Mouse (Mus musculus): ENCODE results near the gene 1700029I15Rik.
A peak's percentile ranks its signal among the peaks of the same experiment; 100 is the strongest.

The 1700029I15Rik gene

DNA sequence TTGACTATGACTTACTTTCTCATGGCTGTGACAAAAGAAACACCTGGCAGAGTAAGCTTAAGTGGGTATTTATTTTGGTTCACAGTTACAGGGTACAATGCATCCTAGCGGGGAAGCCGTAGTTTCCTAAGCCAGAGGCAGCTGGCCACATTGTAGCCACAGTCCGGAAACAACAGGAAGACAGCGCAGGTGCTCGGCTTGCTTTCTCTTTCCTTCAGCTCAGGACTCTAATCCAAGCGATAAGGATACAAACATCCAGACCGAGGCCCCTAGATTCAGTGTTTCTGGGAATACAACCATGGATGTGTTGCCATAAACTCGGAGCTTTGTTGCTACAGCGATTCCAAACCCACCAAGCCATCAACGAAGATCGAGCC lies 8.9 kb upstream of the 1700029I15Rik start:
- no peak for DNase-seq (ENCODE audit: low spot score)

DNA sequence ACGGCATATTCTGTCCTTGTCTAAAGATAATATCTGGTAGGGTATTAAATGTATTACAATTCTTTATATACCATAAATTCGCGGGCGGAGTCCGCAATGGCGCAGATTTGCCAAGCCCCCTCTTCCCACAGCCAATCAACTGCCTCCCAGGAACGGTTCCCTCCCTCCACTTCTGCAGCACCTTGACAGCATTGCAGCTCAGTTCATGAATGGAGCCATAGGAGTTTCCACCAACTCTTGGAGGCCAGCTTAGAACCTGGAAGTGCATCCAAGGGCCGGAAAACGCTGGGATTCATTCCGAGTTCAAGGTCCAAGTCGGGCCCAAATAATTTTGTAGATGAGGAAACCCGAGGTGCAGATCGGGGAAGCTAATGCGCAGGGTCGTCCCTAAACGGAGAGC lies 7.8 kb upstream of the 1700029I15Rik start, which contains the start of the genes Pex16 and Large2:
Gene Pex16 (plus strand): TSS at position 163 of the 400 bp plus-strand sequence.
Gene Large2 (minus strand): TSS at position 356 of the 400 bp plus-strand sequence.
- DNase-seq (ENCODE audit: low spot score), result peak; percentile 51

DNA sequence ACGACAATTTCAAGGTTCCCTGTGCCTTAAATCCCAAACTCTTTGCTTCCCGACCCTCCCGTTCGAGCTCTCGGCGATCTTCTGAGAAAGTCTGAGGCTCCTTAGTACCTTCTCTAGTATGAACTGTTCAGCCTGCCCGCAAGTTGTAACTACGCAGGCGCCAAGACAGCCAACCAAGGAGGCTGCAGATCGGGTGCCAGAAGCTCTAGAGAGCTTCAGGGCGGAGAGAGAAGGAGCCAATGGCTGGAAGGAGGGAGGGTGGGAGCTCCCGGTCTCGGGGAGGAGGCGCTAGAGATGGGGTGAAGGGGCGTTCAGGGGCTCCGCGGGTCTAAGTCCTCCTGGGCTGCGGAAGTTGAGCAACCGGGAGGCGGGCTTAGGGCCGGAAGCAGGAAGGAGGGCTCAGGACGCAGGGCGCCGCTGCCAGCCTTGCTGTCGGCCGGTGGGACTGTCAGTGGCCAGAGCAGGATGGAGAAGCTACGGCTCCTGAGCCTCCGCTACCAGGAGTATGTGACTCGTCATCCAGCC lies 7.2 kb upstream of the 1700029I15Rik start:
- peak; percentile 99 for DNase-seq (ENCODE audit: low spot score)

DNA sequence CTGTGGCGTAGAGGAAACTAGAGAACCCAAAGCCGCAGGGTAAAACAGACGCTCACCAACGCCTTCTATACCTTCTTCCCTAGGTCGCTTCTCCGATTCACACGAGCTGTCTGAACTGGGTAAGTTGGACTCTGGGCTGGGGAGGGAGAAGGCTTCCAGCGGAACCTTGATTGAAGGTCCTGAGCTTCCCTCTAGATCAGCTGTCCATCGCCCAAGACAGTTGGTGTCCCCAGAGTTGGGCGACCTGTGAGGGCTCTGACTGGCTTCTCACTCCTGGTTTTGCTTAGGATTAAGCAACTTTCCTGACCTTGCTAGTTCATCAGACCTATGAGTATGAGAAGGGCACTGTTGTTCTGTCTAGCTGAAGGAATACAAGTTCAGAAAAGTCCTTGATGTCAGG lies 6.5 kb upstream of the 1700029I15Rik start:
- DNase-seq (ENCODE audit: low spot score), result no peak

DNA sequence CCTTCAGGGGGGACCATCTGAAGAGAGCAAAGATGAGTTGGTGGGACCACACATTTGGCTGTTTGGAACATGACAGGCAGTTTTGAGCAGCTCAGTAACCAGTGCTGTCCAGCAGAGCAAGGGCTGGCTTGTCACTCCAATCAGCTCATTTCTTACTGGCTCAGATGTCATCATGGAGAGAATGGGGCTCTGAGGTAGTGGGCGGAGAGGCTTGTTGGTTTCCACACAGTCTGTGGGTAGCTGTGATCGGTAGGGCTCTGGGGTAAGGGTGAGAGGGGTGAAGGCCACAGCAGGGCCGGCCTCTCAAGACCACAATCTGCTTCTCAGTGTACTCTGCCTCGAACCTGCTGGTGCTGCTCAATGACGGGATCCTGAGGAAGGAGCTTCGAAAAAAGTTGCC lies 6.0 kb upstream of the 1700029I15Rik start:
- DNase-seq (ENCODE audit: low spot score), result no peak

DNA sequence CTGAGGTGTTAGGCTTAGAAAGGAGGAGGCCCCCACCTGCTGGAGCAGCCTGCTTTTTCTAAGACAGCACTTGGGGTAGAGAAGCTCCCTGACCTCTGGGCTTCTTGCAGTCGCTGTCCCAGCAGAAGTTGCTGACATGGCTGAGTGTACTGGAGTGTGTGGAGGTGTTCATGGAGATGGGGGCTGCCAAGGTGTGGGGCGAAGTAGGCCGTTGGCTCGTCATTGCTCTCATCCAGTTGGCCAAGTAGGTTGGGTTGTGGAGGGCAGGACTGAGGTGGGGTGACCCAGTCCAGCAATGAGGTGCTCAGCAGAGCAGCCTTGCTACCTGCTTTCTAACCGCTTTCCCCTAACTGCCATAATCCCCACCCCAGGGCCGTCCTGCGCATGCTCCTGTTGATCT lies 5.0 kb upstream of the 1700029I15Rik start:
- DNase-seq (ENCODE audit: low spot score), result no peak

DNA sequence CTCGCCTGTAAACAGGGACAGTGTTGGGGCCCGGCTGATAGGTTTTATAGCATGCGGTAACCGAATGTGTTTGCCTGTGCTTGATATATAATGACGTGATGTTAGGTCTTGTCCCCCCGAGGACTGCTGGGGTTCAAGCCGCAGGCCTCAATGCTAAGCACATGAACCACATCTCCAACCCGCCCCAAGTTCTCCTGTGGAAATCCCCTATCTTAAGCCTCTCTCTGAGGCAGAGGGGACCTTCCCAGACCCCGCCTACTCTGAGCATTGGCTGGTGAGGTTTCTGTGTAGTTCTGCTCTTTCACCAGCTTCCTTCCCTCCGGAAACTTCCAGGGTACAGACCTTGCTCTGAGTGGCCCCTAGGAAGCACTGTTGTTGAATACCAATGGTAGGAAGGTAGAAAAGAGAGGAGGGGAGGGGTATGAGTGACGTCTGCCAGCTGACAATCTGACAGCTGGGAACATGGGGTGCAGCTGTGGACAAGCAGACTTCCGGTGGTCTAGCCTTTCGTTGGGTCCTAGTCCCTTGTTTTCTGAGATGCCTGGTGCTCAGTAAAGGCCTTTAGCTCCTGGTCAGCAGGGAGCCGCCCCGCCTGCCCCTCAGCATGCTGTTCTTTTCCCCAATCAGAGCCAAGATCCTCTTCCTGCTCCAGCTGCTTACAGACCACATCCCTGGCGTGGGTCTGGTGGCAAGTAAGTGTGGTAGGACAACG lies 2.4 kb upstream of the 1700029I15Rik start:
- no peak for DNase-seq (ENCODE audit: low spot score)

DNA sequence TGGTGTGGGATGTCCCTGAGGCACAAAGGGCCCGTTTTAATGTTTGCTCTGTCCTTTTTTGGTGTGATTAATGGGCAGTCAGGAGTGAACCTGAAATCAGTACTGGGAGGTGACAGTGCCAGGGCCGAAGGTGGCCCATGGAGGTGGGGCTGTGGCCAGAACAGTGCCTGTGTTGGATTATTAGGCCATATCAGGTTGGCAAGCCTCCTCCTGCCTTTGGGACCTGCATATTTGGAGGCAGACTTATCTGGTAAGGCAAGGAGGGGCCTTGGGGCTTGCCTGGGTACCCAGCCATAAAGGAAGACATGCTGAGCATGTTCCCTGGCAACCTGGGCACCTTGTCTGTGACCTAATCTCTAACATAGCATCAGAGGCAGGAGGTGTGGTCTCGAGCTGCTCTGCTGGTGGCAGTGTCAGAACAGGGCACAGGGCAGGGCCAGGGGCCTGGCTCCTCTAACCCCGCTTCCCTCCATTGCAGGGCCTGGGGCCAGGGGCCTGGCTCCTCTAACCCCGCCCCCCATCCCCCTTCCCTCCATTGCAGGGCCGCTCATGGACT lies 1.8 kb upstream of the 1700029I15Rik start:
- no peak for DNase-seq (ENCODE audit: low spot score)

DNA sequence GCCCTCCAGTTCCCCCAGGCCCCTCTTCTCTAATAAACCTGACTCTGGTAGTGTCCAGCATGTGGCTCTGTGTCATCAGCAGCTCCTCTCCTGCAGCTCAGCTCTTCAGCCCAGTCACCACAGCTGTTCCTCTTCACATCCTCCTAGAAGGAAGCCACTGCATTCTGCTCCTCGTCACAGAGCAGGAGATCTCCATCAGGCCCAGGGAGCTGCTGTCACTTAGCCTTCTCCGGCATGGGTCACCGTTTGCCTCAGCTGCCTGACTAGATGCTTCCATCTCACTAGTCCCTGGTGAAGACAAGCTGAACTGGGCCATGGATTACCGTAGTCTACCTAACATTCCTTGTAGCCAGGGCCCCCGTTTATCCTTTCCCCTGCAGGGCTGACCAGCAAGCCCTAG lies 1.2 kb upstream of the 1700029I15Rik start:
- DNase-seq (ENCODE audit: low spot score), result no peak

DNA sequence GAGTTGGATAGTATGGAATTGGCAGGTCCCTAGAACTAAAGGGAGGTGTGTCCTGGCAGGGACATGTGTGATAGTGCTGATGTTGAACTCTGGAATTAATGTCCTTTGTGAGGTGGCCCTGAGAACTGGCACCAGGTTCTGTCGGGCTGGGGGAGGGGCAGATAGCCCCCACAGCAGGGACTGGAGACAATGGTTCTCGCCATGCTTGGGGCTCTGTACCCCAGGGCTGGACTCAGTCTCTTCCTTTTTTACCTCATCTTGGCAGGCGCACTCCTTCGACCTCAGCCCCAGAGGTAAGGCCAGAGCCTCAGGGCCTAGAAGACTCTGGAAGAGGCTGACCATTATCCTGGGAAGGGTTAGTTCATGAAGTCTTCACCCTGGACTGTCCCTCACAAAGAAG lies 421 bp downstream of the 1700029I15Rik start:
- no peak for DNase-seq (ENCODE audit: low spot score)

DNA sequence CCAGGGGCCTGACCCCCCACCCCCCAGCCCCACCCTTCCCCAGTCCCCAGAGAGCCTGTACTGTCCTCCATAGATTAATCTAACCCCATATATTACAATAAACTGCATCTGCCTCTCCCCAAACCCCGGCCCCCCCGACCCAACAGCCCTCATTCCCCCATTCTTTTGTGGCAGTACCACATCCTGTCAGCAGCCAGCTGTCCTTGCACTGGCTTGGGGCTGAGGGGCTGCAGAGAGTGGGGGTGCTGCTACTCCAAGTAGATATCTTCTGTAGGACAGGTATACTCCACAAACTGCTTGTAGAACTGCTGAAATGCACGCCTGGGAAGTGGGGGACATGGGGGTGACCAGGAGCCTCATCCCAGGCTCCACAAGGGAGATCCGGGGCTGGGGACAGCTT lies 1.8 kb downstream of the 1700029I15Rik start:
- no peak for DNase-seq (ENCODE audit: low spot score)

DNA sequence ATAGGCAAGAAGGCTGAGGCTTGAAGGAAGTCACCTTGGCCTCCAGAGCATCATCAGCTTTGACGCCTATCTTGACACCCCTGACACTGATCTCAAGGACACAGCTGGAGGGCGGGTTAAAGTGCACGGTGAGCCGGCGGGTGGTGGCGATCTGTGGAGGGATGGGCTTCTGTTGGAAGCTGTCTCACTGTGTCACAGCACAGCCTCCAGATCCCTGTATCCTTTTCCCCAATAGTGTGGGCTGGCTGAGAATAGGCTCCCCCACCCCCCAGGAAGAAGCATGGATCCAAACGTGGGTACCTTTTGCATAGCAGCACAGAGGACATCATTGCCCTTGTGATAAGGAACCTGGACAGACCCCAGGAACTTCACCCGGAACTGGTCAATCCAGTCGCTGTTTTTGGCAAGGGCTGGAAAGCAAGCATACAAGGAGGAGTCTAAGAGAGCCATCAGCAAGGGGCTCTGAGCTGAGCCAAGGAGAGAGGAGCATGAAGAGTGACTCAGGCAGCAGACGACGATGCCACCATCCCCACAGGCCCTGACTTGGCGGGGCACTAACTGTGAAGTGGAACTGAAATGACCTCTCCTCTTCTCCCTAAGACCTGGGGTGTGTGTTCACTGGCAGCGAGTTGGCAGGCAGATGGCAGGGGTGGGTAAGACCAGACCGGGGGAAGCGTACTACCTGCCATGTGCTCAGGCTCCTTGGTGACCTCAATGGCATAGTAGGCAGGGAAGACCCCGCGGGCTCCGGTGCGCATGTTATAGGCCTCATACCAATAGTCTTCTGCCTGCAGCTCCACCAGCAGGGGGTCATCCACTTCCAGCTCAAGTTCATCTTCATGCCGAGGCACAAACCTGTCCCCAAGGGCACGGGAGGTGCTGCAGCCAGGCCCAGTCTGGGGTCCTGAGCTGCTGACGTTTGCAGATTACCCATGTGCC lies 3.0 kb downstream of the 1700029I15Rik start:
- no peak for DNase-seq (ENCODE audit: low spot score)

DNA sequence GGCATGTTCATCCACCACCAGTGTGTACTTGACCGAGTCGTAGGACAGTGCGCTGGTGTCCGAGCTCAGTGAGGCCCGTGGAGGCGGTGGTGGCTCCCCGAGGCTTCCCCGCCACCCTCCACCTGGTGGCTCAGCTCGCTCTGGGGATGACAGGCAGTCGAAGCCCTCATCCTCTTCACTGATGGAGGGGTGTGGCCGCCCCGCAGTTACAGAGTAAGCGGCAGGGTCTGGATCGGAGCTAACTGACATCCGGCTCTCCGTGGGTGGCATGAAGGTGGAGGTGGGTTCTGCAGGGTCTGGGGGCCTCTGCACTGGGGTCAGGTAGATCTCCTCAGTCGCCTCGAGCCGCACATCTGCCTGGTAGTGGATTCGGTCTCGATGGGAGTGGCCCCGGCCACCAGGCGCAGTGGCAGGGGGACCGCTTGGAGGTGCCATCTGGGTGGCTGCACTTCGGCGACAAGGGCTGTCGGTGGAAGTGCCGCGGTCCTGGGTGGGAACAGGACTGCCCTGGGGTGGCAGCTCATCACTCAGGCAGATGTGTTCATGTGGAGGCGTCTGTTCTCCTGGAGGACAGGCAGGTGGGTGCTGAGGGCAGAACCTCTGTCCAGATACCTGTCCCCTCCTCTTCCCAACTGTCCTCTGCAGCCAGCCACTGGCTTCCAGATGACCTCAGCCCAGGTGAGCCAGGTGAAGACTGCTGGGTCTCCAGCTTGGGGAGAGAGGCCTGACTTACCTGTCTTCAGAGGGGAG lies 4.7 kb downstream of the 1700029I15Rik start:
- no peak for DNase-seq (ENCODE audit: low spot score)

DNA sequence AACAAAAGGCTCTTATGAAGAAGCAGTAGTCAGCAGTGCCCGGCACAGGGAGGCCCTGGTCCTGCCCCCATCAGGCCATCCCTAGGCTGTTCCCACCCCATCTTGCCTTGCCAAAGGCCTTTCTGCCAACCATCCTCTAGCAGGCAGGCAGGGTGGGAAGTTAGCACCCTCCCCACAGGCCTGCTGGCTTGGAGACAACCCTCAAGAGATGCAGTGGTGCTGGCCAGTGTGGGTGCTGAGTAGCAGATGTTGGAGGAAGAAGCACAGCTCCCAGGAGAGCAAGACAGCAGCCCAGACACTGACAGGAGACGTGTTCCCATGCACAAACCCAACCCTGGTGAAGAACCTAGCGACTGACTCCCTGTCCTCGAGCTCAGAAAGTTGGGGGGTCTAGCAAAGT lies 5.3 kb downstream of the 1700029I15Rik start:
- no peak for DNase-seq (ENCODE audit: low spot score)

DNA sequence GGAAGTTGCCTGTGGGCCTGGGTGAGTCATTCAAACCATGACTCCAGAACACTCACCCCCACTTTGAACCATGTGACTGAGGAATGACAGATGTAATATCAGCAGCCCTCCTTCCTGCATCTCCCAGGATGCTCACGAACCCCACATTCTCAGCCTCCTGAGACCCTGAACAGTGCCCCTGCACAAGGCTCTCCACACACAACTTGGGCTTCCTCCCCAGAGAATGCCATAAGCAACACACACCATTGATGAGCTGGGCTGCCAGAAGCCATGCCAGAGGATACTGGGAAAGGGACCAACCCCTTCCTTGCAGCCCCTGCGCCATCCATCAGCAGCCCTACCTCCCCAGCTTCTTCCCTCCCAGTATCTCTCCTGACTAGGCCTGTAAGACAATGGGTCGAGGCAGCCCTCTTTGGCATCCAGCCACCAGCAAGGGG lies 5.8 kb downstream of the 1700029I15Rik start:
- DNase-seq (ENCODE audit: low spot score), result no peak

DNA sequence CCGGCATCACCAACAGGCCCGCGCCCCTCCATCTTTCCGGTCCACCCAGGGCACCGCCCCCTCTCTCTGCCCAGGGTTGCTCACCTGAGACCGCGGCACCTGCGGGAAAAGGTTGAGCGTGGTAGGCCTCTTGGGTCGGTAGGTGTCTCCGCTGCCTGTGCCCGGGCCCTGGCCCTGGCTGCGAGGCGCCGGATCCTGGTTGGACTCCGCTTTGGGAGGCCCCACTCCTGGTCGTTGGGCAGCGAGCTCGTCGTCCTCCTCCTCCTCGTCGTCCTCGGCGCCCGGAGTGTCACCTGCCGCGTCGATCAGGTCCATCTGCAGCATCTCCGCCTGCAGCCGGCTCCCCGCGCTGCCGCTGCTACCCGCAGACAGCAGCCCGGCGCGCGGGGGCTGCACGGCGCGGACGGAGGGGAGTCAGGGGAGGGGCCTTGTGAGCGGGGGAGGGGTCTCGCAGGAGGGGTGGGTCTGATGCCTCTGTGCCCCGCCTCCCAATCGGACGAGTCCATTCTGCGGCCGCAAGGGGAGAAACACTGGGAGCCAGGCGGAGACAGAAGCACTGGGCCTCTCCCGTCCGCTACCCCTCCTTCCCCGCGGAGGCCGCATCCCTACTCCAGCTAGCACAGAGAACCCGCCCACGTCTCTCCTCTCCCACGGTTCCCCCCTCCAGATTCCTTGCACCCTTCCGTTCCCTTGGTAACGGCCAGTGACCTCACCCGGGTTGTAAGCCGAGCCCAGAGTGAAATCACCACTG lies 6.7 kb downstream of the 1700029I15Rik start:
- DNase-seq (ENCODE audit: low spot score), result peak; percentile 80

DNA sequence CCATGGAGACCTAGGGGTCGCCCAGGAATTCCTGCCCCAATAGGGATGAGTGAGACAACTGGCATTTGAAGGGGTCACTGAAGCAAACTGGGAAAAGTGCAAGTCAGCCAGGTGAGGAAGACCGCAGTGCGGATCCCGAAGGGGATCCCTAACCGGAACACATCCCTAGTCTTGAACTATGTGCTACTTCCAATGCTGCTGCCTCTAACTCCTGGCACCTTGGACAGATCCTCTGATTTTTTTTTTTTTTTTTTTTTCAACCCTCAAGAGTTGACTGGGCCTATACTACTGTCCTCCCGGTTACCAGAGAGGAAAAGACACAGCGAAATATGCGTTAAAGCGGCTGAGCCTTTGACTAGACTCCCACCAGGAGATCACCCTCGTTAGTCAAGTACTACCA lies 7.3 kb downstream of the 1700029I15Rik start:
- no peak for DNase-seq (ENCODE audit: low spot score)

DNA sequence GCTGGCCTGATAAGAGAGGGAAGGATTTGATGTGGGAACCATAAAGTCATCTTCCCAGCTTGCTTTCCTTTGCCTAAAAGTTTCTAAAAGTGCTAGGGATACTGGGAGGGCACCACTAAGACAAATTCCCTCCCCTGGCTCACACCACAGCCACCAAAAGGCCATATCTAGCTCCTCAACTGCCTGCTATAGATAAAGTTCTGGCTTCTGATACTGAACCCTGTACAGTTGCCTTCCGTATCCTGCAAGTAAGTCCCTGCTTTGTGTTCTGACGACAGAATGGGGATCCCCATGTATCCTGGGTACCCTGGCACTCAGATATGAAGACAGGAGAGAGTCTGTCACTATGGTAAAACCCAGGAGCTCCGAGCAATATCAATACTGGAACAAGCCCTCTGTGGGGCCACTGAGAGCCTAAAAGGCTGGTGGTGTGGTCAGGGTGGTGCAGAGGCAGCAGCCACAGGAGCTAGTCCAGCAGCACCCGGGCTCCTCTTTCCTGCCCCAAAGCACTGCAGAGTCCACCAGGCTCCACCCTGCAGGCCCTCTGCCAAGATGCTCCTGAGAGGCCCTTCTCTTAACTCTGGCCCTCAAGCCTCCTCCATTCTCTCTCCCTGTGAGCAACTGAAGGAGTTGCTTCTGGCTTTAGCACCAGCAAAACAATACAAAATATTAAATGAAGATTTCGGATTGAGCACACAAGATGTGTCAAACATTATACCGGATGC lies 8.0 kb downstream of the 1700029I15Rik start:
- DNase-seq (ENCODE audit: low spot score), result peak; percentile 61

DNA sequence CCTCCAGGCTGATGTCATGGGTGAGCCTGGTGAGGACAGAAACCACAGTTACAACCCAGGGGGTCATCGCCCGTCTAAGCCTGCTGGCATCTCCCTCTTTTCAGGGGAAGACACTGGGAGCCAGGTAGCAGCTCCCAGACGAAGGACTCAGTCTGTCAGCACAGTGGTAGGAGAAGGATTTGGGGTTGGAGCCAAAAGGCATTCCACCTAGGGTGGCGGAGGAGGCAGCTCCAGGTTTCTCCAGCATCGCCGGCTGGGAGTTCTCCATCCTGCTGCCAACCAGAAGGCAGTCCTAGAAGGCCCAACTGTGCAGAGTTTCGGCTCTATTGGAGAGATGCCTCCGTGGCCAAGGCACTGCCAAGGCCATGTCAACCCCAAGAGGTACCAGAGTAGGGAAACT lies 8.8 kb downstream of the 1700029I15Rik start:
- DNase-seq (ENCODE audit: low spot score), result no peak

DNA sequence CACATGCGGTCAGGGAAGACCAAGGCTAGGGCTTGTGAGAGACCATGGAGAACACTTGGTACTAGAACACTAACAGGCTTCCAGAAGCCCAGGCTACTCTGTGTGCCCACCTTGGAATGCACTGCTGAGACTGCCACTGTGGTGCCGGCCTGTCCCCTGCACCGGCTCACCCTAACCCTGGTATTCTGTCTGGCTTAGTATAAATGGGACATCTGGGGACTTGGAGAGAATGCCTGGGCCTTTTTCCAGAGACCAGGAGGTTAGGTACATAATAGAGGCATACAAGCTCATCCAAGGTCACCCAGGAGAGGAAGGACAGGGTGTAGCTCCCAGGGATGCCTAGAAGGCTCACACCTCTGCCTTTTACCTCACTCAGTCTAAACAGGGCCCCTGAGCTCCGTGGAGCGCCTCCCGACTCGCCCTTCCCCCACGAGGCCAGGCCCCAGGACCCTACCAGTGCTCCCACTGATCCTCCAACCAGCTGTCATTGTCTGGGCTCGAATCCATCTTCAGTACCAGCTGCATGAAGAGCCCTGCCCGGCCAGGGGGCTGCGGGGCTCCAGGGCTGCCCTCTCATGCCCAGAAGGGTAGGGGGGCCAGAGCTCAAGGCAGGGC lies 9.5 kb downstream of the 1700029I15Rik start:
- DNase-seq (ENCODE audit: low spot score), result no peak

Measured in lung, postnatal 25 days (tissue).